Mouse (Mus musculus) heart, embryonic 12.5 days (tissue): ENCODE measurements around the gene P2ry13. TPM values are rescaled to one million over a fixed set of nuclear protein-coding genes. Genes with fewer than 3 reads are reported as not detected.

ENCODE experiments used
- ATAC-seq: fragments of 200-750 bp; cut with Nextera tagmentation; 2 replicates; pipeline ENCODE4 v1.8.0; 2017; ENCODE audit warnings: moderate TSS enrichment, moderate library complexity; ENCODE audit not compliant: insufficient number of reproducible peaks, low FRiP score
- H3K27ac ChIP-seq: fragments of 300-500 bp; sonication (generic); 2 replicates; pipeline ENCODE4 v1.5.1; 2016; ENCODE audit warnings: mild to moderate bottlenecking, moderate library complexity; ENCODE audit not compliant: poor library complexity, severe bottlenecking
- H3K27me3 ChIP-seq: fragments of 300-500 bp; sonication (generic); replicated peaks from 2 replicates; pipeline ENCODE4 v1.6.1; 2016; ENCODE audit warnings: mild to moderate bottlenecking, moderate library complexity
- H3K36me3 ChIP-seq: fragments of 300-500 bp; sonication (generic); 2 replicates; pipeline ENCODE4 v1.6.1; 2016; ENCODE audit warnings: mild to moderate bottlenecking, moderate library complexity
- H3K4me1 ChIP-seq: fragments of 300-500 bp; sonication (generic); replicated peaks from 2 replicates; pipeline ENCODE4 v1.6.1; 2016; ENCODE audit warnings: mild to moderate bottlenecking
- H3K4me2 ChIP-seq: fragments of 300-500 bp; sonication (generic); 2 replicates; pipeline ENCODE4 v1.6.1; 2016; ENCODE audit warnings: mild to moderate bottlenecking, moderate library complexity
- H3K4me3 ChIP-seq: fragments of 300-500 bp; sonication (generic); 2 replicates; pipeline ENCODE4 v1.5.1; 2016; ENCODE audit warnings: mild to moderate bottlenecking
- H3K9ac ChIP-seq: fragments of 300-500 bp; sonication (generic); 2 replicates; pipeline ENCODE4 v1.6.1; 2016; ENCODE audit warnings: mild to moderate bottlenecking, moderate library complexity
- H3K9me3 ChIP-seq: fragments of 300-500 bp; sonication (generic); replicated peaks from 2 replicates; pipeline ENCODE4 v1.6.1; 2016; ENCODE audit warnings: mild to moderate bottlenecking, moderate library complexity
- WGBS: fragments of 180-500 bp; shearing (Covaris S2); methylation state at CpG from one replicate; pipeline ENCODE4 v1.1.7; 2016; 5-methylcytosine and 5-hydroxymethylcytosine counted together
- polyA plus RNA-seq: library from polyadenylated mRNA; unstranded; fragments of >200 nt; fragmentation: Nextera tagmentation; extraction: Ambion mirVana; gene quantifications from 2 replicates; pipeline ENCODE4 v1.2.1, GENCODE M21; 2016

Gene P2ry13
- polyA plus RNA-seq, 1 experiment from 2014 or later, result 0.79 TPM

DNA sequence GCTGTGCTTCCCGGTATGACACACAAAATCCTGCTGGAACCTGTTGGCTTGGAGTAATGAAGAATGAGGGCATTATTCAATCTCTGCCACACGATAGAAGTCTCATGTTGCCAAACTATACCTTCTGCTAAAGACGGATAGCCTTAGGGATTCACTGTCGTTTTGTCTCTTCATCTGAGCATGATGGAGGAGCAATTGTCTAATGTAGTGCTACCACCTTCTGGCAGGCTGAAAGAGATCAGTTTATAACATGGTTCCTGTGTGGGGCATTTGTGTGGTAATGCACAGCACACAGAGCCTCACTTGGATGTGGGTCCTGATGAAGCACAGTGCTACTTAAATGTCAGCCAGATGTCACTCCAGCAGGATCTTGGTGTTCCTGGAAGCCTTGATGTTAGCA is 41.5 kb downstream of the P2ry13 start:
- H3K36me3 ChIP-seq, result no peaks in the 10 kb centered on the region
- H3K4me1 ChIP-seq, result peaks cover 12% of the 10 kb centered on the region
- no peak overlapping the region for H3K9ac ChIP-seq
- no peak overlapping the region for H3K27ac ChIP-seq
- H3K27me3 ChIP-seq, result no peaks in the 10 kb centered on the region
- no peak for ATAC-seq
- H3K9me3 ChIP-seq, result no peaks in the 10 kb centered on the region
- WGBS, result 77% methylated on average over 4 of the region's 4 CpGs
- no peak overlapping the region for H3K4me2 ChIP-seq
- no peak overlapping the region for H3K4me3 ChIP-seq

DNA sequence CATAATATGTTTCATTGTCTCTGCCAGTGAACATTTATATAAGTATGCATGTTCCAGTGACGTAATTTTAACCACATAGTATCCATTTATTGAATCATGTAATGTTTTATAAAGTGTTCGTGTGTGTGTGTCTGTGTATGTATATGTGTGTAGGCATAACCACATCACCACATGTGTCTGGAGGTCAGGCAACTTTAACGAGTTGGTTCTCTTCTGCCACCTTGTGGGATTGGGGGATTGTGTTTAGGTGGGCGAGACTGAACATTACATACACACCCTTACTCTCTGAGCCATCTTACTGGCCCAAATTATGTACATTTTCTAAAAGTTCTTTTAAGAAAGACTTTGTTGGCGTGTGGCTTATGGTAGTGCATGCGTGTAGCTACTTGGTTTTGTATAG is 42.2 kb downstream of the P2ry13 start:
- Histone ChIP-seq H3K4me2 (no peak overlapping the region), H3K27ac (no peak overlapping the region), H3K9me3 (no peaks in the 10 kb centered on the region), H3K4me1 (peaks cover 12% of the 10 kb centered on the region), H3K4me3 (no peak overlapping the region), H3K36me3 (no peaks in the 10 kb centered on the region), H3K9ac (no peak overlapping the region), H3K27me3 (no peaks in the 10 kb centered on the region)
- ATAC-seq, result no peak
- 76% methylated on average over 6 of the region's 6 CpGs for WGBS

- WGBS, result 79% methylated on average over 2 of the region's 2 CpGs
- H3K27ac ChIP-seq, result no peak overlapping the region
- H3K9me3 ChIP-seq, result no peaks in the 10 kb centered on the region
- H3K4me2 ChIP-seq, result no peak overlapping the region
- no peak for ATAC-seq
- peaks cover 12% of the 10 kb centered on the region for H3K4me1 ChIP-seq
- H3K27me3 ChIP-seq, result no peaks in the 10 kb centered on the region
- H3K9ac ChIP-seq, result no peak overlapping the region
- no peaks in the 10 kb centered on the region for H3K36me3 ChIP-seq
- H3K4me3 ChIP-seq, result no peak overlapping the region
Observed at GRCm38 (mm10) chr3:59167417-59168054, 43.1 kb downstream of the P2ry13 start.

GRCm38 (mm10) chr3:59160465-59160864 is 50.2 kb downstream of the P2ry13 start:
- no peaks in the 10 kb centered on the region for H3K27me3 ChIP-seq
- H3K4me2 ChIP-seq, result no peak overlapping the region
- WGBS, result 85% methylated on average over 1 of the region's 1 CpGs
- no peak for ATAC-seq
- H3K36me3 ChIP-seq, result no peaks in the 10 kb centered on the region
- no peak overlapping the region for H3K4me3 ChIP-seq
- H3K9ac ChIP-seq, result no peak overlapping the region
- no peak overlapping the region for H3K27ac ChIP-seq
- H3K4me1 ChIP-seq, result no peaks in the 10 kb centered on the region
- H3K9me3 ChIP-seq, result no peaks in the 10 kb centered on the region

Other genes starting within 250 kb of the P2ry13 start
- gene Med12l, start 205.1 kb downstream of the P2ry13 start, polyA plus RNA-seq, result 5.1 and 5.6 TPM in 2 replicates
- gene Gpr171, start 109.1 kb downstream of the P2ry13 start, polyA plus RNA-seq, result 1.6 TPM in 2 replicates
- 1.1 and 1.8 TPM in 2 replicates for gene P2ry14, start 57.3 kb downstream of the P2ry13 start, polyA plus RNA-seq
- gene Gpr87, start 15.8 kb downstream of the P2ry13 start, polyA plus RNA-seq, result 0.14 TPM in 1 of 2 replicates, not detected in the other
- 1.5 and 2.1 TPM in 2 replicates for gene P2ry12, start 52.0 kb upstream of the P2ry13 start, polyA plus RNA-seq
- gene Igsf10, start 133.5 kb upstream of the P2ry13 start, polyA plus RNA-seq, result 2.1 and 2.4 TPM in 2 replicates